Mouse (Mus musculus) ES-E14 (cell line): ENCODE measurements around the gene Plagl2.
"Not testable (repeated sequence)": the region's sequence is repeated elsewhere in the genome, so short reads cannot be mapped to it uniquely, and the experiment has no call there.

ENCODE experiments used
- CHD2 ChIP-seq: IDR thresholded peaks from 2 replicates; pipeline ENCODE4 v1.6.1; 2014; ENCODE audit warnings: mild to moderate bottlenecking, low read depth, low read length, inconsistent platforms
- HCFC1 ChIP-seq: IDR thresholded peaks from 2 replicates; pipeline ENCODE4 v1.6.1; 2012; ENCODE audit warnings: low read length, inconsistent platforms, borderline replicate concordance; ENCODE audit not compliant: insufficient read depth
- MAFK ChIP-seq: IDR thresholded peaks from 2 replicates; pipeline ENCODE4 v1.6.1; 2014; ENCODE audit warnings: mild to moderate bottlenecking, low read depth, low read length, inconsistent platforms; ENCODE audit not compliant: insufficient read depth
- ZC3H11A ChIP-seq: IDR thresholded peaks from 2 replicates; pipeline ENCODE4 v1.6.1; 2012; ENCODE audit warnings: low read depth, mild to moderate bottlenecking, inconsistent platforms, low read length, borderline replicate concordance

DNA sequence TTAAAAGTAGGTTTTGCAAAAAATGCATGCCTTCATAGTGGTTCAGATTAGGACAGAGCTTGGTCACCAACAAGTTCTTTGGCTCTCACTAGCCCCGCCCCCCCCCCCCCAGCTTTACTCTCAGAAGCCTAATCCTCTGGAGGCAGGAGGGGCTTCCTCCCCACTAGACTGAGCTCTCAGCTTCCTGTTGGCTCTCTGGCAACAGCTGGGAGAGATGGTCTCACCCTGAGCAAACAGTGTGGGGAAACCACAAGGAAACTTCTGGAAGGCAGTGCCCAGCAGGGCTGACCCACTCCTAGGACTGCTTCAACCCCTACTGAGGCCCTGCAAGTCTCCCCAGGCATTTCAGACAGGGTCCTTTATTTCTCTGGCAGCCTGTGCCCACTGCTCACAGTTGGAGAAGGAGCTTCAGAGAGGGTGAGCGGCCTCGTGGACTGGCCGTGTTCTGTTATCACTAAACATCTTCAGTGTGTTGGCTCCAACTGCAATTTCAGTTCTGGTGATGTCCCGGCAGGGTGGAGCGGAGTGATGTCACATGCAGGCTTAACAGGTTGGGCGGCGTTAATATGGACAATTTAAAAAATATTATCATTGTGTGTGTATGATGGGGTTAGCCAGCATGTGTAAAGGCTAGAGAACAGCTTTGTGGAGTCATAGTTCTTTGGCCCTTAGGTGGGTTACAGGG is 29.1 kb upstream of the Plagl2 start:
- not testable (repeated sequence) for TF ChIP-seq MAFK, ZC3H11A, HCFC1, CHD2
